Mouse (Mus musculus) cerebellum, adult 2 months (tissue): ENCODE results near the gene Chchd6. TPM values are rescaled to one million over a fixed set of nuclear protein-coding genes. Genes with fewer than 3 reads are reported as not detected.

Source experiments
- DNase-seq, 2 experiments: peaks; one replicate each; pipeline ENCODE4 v3.0.0; 2021
- H3K27ac ChIP-seq: fragments of 200-500 bp; 2 replicates; pipeline ENCODE4 v1.5.1; 2012; ENCODE audit warnings: low read length, control low read depth, inconsistent platforms; ENCODE audit not compliant: insufficient read depth
- H3K27me3 ChIP-seq: fragments of 200-500 bp; 2 replicates; pipeline ENCODE4 v1.6.1; 2012; ENCODE audit warnings: inconsistent platforms, mild to moderate bottlenecking, low read length, moderate library complexity; ENCODE audit not compliant: control insufficient read depth, insufficient read depth
- H3K4me1 ChIP-seq: fragments of 200-500 bp; 2 replicates; pipeline ENCODE4 v1.6.1; 2011; ENCODE audit warnings: low read length; ENCODE audit not compliant: control insufficient read depth, insufficient read depth
- H3K4me3 ChIP-seq: fragments of 200-500 bp; replicated peaks from 2 replicates; pipeline ENCODE3; 2011; ENCODE audit warnings: mild to moderate bottlenecking, low read depth, low read length, control low read depth; ENCODE audit not compliant: insufficient read depth
- CTCF ChIP-seq: fragments of 200-500 bp; IDR thresholded peaks from 2 replicates; pipeline ENCODE4 v1.5.1; 2011; ENCODE audit warnings: low read depth, mild to moderate bottlenecking, control low read depth, low read length, moderate library complexity, borderline replicate concordance; ENCODE audit not compliant: insufficient read depth
- POLR2A ChIP-seq: fragments of 200-500 bp; IDR thresholded peaks from 2 replicates; pipeline ENCODE4 v1.6.1; 2011; ENCODE audit warnings: low read length, control low read depth, borderline replicate concordance; ENCODE audit not compliant: insufficient read depth
- WGBS: fragments of 180-500 bp; shearing (Covaris S2); methylation state at CpG from one replicate; pipeline ENCODE4 v1.1.7; 2018; 5-methylcytosine and 5-hydroxymethylcytosine counted together
- polyA plus RNA-seq: library from polyadenylated mRNA; depleted of rRNA; stranded (reverse); fragments of >200 nt; gene quantifications from 2 replicates; pipeline ENCODE4 v1.2.3, GENCODE M21; 2012

Chchd6 gene
- polyA plus RNA-seq, 1 experiment, result 104 TPM

DNA sequence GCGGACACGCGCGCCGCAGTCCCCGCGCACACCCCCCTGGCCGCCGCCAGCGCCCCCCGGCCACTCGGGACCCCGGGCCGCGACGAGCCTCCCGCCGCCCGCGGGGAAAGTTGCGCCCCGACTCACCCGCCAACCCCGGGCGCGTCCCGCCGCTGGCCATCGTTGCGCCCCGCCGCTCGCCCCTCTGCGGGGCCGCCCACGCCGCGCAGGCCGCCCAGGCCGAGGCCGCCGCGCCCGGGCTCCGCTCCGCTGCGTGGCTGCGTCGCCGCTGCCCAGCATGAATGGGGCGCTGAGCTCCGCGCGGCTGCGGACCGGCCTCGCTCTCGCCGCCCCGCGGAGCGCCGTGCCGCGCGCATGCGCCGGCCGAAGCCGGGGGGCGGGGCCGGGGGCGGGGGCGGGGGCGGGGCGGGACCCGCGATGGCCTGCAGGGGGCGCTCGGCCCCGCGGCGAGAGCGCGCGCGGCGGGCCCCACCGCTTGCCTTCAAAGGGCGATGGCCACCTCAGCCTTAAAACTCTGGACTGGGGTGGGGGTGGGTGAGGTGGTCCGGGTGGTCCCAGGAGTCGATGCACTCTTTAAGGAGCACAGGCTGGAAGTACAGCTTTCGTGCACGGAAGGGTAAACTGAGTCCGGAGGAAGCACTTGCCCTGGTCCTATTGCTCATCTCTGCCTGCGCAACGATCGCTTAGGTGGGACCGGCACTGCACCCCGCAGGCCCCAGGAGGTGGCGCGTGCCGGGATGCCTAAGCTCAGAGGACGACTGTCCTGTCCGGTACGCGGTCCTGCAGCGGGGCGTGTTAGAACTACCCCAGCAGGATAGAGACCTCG is 233.0 kb downstream of the Chchd6 start, which contains the start of gene Plxna1:
Gene Plxna1 (minus strand): TSS at position 340 of the 826 bp plus-strand sequence.
- 3% methylated on average over 109 of the region's 110 CpGs for WGBS
- peak; percentile 66 to 79 for DNase-seq

GRCm38 (mm10) chr6:89361418-89362280 is 233.8 kb downstream of the Chchd6 start:
- under 1% methylated on average over 76 of the region's 80 CpGs for WGBS
- peak; percentile 49 to 68 for DNase-seq
- Histone ChIP-seq H3K4me1 (peaks cover 40% of the 10 kb centered on the region), H3K27me3 (no peaks in the 10 kb centered on the region), H3K4me3 (peak overlapping the region; percentile 63), H3K27ac (peak overlapping the region; percentile 34; the same call in 1 of the 2 replicates)
- TF ChIP-seq POLR2A, result no peak
- TF ChIP-seq CTCF, result no peak

More for the DNA sequence above, 233.0 kb downstream of the Chchd6 start, which contains the start of gene Plxna1:
- peak within 1 kb of the TSS; percentile 87 for H3K4me3 ChIP-seq
- no peaks in the 10 kb centered on the region for H3K27me3 ChIP-seq
- peaks cover 32% of the 10 kb centered on the region for H3K4me1 ChIP-seq
- peak within 1 kb of the TSS; percentile 75 for H3K27ac ChIP-seq
- TF ChIP-seq POLR2A, result peak; percentile 69
- TF ChIP-seq CTCF, result peak; percentile 52

- peaks cover 48% of the 10 kb centered on the region for H3K4me1 ChIP-seq
- peak overlapping the region; percentile 63 for H3K4me3 ChIP-seq
- TF ChIP-seq POLR2A (no peak), CTCF (no peak)
- no peak overlapping the region for H3K27ac ChIP-seq
- WGBS, result 19% methylated on average over 8 of the region's 8 CpGs
- H3K27me3 ChIP-seq, result no peaks in the 10 kb centered on the region
- peak; percentile 28 to 35 for DNase-seq
These were observed 234.6 kb downstream of the Chchd6 start for GRCm38 (mm10) chr6:89360709-89361417.

DNA sequence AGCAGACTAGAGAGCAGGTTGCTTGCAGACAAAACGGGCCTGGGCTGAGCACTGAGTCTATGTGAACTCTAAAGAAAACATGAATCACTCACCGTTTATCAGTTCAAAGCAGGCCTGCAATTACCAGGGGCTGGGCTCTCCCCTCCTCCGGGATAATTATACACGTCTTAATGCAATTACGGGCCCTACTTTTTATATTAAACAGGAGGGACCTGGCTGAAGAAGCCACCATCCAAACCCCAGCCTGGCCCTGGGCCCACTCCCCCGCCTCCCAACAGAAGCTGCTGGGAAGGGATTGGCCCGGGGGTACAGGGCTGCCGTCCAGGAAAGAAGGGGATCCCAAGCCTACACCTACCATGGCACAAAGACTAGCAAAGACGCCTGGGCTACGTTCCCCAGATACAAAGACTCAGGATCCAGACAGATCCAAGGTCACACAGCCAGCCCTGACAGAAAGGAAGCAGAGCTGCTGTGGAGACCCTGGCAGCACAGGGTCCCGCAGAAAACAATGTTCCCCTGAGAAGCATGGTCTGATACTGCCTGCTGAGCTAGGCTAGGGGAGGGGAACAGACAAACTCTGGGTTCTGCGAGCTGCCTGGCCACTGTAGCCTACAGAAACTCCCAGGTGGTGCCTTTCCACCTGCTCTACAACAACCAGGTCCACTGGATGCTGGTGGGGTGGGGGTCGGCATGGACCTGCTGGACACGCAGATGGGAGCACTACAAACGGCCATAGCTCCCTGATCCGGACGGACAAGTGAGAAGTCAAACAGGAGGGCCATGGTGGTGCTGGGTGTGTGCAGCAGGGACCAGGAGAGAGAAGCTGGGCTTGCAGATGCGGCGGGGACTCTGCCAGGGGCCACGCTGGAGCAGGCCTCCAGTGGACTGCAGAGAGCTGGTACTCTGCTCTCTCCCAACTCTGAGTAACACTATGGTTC is 235.4 kb downstream of the Chchd6 start:
- TF ChIP-seq CTCF (no peak), POLR2A (no peak)
- 37% methylated on average over 20 of the region's 20 CpGs for WGBS
- Histone ChIP-seq H3K27ac (no peak overlapping the region), H3K27me3 (no peaks in the 10 kb centered on the region), H3K4me1 (peaks cover 56% of the 10 kb centered on the region), H3K4me3 (peak overlapping the region; percentile 6)
- DNase-seq, result peak; percentile 44 to 45

- WGBS, result 54% methylated on average over 3 of the region's 3 CpGs
- TF ChIP-seq POLR2A (no peak), CTCF (no peak)
- H3K27me3 ChIP-seq, result no peaks in the 10 kb centered on the region
- no peak overlapping the region for H3K4me3 ChIP-seq
- peaks cover 62% of the 10 kb centered on the region for H3K4me1 ChIP-seq
- H3K27ac ChIP-seq, result no peak overlapping the region
- DNase-seq, result peak; percentile 7 to 29
These were observed 236.3 kb downstream of the Chchd6 start for GRCm38 (mm10) chr6:89359192-89359591.

- Histone ChIP-seq H3K27me3 (no peaks in the 10 kb centered on the region), H3K4me1 (peaks cover 83% of the 10 kb centered on the region)
- TF ChIP-seq POLR2A (no peak), CTCF (no peak)
These were observed 239.8 kb downstream of the Chchd6 start for GRCm38 (mm10) chr6:89355661-89356060.

More at GRCm38 (mm10) chr6:89355661-89356060, 239.8 kb downstream of the Chchd6 start:
- peak; percentile 8 to 20 for DNase-seq
- Histone ChIP-seq H3K27ac (no peak overlapping the region), H3K4me3 (no peak overlapping the region)
- WGBS, result 21% methylated on average over 7 of the region's 7 CpGs
